Mouse (Mus musculus) kidney, postnatal 10 days (tissue): Measurements from ENCODE around the gene Ints4.
A peak's percentile ranks its signal among the peaks of the same experiment; 100 is the strongest.

Experiments
- DNase-seq: peaks from one replicate; pipeline ENCODE4 v3.0.0; 2021; ENCODE audit warnings: mixed read lengths

Gene Ints4

DNA sequence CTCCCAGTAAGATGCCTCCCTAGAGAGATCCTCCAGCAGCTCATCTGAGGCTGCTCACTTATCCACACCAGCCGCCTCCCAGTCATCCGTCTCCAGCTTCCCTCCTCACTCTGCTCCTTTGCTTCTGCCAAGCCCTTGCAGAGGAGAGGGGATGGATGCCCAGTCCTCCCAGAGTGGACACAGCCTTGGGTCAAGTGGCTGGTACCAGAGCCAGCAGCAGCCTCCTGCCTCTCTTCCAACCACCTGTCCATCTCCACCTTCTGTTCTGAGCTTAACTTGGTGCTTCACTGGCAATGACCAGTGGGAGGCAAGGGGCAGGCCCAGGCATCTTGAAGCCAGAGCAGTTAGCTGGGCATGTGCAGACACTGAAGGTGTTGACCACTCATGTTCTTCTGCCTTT is 65.7 kb downstream of the Ints4 start:
- no peak for DNase-seq

DNA sequence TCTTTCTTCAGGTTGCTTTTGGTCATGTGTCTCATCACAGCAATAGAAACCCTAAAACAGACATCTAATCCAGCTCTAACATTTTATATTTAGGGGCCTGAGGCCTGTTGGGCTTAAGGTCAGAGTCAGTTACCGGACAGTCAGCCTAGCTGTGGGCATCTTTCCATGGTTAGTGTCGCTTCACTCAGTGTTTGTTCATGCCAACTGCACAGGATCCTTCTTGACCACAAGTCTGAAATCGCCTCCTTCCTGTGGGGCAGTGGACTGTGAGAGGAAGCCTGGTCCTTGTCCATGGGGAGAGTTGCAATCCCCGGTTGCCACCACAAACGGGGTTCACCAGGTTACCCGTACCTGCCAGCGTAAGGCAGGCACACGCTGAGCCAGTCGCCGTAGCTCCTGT is 68.5 kb downstream of the Ints4 start:
- no peak for DNase-seq

DNA sequence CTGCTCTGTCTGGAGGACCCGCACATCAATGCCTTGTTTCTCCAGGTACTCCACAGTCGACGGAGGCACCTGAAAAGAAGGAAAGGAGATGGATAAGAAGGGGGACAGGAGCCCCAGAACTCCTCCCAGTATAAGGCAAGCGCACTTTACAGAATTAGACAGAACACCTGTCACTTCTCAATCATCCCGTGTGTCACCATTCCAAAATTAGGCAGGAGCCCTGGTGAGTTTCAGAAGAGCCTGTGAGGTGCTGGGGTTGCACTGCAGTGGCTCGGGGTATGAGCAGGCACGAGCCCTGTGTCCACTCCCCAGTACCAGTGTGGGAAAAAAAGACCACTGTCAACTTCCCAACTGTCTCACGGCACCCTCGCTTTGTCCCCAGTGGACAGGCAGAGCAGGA is 69.9 kb downstream of the Ints4 start:
- DNase-seq: no peak

DNA sequence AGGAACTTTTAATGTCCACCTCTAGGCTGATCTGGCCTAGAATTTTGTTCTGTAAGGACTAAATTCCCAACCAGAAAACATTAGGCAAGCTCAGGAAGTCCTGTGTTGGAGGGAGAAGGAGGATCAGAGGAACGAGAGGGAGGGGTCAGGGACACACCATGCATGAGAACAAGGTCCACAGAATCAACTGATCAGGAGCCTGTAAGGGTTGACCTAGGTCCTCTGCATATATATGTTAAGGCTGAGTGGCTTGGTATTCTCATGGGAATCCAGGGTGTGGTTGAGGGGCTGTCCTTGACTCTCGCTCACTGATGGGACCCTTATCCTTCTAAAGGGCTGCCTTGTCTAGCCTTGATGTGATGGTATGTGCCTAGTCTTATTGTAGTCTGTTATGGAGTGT is 82.8 kb downstream of the Ints4 start:
- no peak for DNase-seq

DNA sequence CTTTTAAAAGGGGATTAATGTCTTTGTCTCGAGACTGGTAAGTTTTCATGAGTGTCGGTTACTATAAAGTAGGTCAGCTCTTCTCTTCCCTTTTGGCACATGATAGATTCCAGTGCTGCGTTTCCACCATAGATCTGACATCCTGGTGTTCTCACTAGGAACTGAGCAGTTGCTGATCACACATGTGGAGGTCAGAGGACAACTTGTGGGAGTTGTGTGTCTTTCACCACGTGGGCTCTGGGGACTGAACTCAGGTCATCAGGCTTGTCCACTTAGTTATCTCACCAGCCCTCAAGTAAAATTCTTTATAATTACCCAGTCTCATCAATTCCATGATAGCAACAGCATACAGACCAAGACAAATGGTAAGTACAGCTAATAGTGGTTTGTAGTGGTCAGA is 88.6 kb downstream of the Ints4 start:
- DNase-seq: no peak

DNA sequence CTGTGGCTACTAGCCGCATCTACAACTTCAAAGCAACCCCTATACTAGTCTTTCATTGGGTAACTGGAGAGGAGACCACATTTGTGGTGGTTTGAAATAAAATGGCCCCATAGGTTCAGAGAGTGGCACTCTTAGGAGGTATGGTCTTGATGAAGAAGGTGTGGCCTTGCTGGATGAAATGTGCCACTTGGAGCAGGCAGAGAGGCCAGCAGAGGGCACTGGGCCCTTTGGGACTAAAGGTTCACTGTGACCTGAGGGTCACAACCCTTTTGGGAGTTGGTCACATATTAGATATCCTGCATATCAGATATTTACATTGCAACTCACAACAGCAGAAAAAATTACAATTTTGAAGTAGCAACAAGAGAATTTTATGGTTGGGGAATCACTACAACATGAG is 89.6 kb downstream of the Ints4 start:
- peak; percentile 25 for DNase-seq

DNA sequence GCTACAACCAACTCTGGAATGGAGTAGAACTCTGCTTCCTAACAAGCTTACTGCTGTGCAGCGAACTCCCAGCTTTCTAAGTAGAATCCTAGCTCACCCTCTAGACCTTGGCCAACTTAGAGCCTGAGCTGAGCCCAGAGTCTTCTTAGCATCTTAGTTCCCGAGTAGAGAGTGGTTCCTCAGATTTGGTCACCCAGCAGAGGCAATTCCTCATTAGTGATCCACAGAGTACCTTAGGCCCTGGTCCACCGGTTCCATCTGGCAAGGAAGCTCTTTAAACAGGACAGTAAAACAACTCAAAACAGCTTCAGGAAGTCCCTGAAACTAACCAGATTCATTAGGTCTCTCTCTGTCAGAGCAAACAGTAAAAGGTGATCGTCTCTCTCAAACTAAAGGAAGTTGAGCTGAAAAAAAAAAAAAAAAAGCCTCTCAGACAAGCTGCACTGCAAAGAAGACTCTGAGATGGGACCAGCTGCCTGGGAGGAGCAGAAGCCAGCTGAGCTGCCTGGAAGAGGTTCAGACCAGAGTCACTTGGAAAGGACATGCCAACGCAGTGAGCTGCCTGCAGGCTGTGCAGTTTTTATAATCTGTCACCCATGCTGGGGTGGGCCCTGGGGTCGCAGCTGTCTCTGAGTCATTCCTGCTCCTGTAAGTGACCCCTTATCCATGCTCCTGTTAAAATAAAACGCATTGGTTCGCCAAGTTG is 97.8 kb downstream of the Ints4 start:
- peak; percentile 62 for DNase-seq

DNA sequence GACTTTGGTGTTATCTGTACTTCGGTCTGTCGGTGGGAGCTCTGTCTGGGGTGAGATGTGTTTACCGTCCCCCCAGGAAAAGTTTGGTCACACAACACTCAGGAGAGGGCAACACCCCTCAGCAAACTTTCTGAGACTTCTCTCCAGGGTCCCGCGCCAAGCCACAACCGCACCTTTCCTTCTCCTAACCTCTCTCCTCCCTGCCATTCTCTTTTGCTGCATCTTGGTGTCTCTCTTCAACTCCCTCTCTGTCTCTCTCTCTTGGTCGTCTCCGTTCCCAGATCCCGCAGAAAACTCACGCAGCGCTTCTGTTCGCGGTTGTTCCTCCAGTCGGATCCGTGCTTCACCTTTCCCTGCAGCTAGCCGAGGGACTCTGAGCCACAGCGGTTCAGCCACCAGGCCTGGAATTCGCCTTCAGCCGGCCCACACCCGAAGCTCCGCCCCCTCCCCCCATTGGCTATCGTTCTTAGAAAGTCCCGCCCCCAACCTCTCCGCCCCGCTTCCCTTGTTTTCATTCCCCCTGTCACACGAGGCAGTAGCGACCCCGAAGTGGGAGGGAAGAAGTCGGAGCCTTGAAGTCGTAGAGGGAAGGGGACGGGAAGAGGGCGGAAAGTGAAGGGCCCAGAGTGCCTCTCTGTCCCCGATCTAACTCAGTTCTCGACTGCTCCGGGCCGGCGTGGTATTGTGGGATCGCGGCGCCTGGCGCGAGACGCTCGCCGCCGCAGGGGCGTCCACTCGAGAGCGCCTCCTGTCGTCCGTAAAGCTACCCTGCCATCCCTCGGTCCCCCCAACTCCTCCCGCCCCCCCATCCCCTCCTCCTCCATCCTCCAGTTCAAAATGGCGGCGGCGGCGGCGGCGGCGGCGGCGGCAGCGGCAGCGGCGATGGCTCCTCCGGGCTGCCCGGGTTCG is 98.6 kb downstream of the Ints4 start, which contains the start of the genes Aamdc and Rsf1:
TSS of gene Aamdc (minus strand) at position 431 of the 909 bp plus-strand sequence.
TSS of gene Rsf1 (plus strand) at position 823 of the 909 bp plus-strand sequence.
- peak; percentile 98 for DNase-seq

DNA sequence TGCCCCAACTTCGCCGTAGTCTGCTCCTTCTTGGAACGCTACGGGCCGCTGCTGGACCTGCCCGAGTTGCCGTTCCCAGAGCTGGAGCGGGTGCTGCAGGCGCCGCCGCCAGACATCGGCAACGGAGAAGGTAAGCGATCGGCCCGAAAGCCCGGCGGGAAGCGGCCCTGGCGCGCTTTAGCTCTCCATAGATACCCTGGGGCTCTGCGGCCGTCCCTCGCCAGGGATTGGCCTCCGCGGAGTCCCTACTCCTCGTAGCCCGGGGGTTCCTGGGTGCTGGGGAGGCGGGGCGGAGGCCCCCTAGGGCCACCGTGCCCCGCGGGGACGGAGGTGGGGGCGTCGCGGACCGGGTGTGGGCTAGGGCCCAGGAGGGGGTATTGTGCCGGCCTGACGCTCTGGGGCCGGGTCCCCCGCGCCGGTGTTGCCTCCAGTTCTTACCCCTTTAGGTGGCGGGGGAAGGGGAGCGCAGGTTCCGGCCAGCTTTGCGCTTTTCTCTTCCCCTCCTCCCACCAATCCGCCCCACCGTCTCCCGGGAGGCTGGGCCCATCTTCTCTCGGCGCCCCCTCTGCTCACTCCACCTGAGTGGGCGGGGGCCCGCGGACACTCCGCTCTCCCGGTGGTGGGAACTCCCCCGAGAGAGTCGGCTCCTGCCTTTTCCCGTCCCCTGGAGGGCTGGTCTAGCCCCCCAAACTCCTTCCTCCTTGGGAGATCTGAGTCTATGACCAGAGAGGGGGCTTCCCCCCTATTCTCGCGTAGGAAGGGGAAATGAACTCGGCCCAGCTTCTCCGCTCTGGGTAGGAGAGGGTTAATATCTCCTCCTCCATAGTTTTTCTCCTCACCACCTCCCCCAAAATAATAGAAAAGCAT is 99.5 kb downstream of the Ints4 start:
- DNase-seq: peak; percentile 66

DNA sequence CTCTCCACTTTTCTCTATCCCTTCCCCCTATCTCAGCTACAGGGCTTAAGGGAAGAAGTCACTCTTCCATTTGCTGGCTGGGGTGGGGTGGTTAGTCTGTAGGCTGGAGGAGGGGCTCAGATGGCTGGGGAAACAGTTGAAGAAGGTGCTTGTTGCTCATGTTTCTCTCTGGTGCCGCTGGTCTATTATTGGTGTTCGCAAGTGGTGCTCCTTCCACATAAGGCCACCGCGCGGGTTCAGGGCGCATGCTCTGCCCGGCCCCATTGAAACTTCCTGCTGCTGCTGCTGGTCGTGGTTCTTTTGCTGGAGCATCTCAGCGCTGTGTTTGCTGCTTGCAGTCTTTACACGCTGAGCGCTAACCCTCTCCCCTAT is 100.1 kb downstream of the Ints4 start:
- peak; percentile 90 for DNase-seq

DNA sequence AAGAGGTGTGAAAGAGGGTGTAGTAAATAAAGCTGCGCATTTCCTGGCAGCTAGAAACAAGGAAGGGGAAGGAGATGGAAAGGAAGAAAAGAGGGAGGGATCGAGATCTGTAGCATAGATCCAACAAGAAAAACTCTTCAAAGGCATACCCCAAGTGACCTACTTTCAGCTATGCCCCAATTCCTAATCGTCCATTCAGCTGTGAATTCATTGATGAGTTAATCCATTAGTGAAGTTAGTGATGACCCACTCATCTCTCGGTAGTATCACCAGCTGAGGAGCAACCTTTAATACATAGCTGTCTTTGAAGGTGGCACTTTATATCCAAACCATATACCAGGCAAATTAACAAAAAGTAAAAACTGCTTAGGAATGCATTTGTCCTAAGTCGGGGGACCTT is 107.8 kb downstream of the Ints4 start:
- DNase-seq: no peak

DNA sequence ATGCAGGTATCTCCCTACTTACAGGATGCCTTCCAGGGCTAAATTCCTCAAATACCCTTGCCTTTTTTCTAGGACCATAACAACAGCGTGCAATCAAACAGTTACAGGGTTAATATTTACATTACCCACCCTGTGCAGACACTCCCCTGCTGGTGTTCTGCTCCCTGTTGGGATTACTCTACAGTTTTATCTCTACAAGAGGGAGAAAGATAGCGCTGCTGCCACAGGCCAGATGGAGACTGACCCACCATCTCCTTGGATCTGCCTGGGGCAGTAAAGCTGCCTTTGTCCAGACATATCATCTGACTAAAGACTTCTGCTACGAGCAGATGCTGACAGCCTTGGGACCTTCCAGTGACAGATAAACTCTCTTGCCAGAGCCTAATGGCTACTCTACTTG is 109.7 kb downstream of the Ints4 start:
- no peak for DNase-seq
